Mouse (Mus musculus) monocyte, adult 5-6 weeks (primary cell): Measurements from ENCODE around the gene Dnajb12. TPM values are rescaled to one million over a fixed set of nuclear protein-coding genes. Genes with fewer than 3 reads are reported as not detected.

Experiments
- ATAC-seq: fragments of 153-309, 156-312 bp; replicated peaks from 2 replicates; pipeline ENCODE4 v1.8.0; 2017; ENCODE audit warnings: mild to moderate bottlenecking; ENCODE audit not compliant: low TSS enrichment, insufficient number of reproducible peaks, severe bottlenecking, poor library complexity, low FRiP score
- total RNA-seq: library from RNA; stranded (forward); fragments of 200-1000, 200-491, 200-594 nt; gene quantifications from 3 replicates; pipeline ENCODE4 v1.2.3, GENCODE M21; 2017

Gene Dnajb12
- 29.6 to 41.9 TPM (median 30.0 TPM) in 3 replicates for total RNA-seq

DNA sequence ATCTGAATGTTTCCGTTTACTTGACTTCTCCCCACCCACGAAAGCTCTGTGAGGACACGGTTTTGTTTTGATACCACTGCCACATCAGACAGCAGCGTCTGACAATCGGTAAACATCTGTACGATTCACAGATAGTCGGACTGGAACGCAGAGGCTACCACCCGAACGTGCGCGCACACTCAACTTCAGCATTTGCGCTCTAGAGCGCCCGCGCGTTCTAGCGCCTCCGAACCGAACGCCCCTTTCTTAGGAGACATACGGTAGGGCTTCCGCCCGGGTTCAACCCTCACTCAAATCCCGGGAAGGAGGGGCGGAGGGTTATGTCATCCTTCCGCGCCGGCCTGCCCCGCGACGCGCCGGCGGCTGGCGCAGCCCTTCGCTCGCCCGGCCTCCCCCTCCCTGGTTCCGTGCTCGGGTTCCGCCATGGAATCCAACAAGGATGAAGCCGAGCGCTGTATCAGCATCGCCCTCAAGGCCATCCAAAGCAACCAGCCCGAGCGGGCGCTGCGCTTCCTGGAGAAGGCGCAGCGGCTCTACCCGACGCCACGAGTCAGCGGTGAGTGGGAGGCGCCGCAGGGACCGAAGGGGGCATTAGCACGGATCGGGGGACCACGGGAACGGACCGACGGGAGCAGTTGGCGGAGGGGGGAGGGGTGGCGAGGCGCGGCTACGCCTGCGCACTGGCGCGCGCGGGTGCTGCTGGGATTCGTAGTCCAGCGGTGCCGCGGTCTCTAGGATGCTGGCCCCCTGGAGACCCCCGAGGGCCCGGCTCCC, at the start of gene Dnajb12:
Dnajb12 (plus strand) TSS at position 302 of the 774 bp plus-strand sequence.
- peak; percentile 81 for ATAC-seq

- no peak for ATAC-seq
These were observed 49.5 kb upstream of the Dnajb12 start for GRCm38 (mm10) chr10:59829886-59830285.

DNA sequence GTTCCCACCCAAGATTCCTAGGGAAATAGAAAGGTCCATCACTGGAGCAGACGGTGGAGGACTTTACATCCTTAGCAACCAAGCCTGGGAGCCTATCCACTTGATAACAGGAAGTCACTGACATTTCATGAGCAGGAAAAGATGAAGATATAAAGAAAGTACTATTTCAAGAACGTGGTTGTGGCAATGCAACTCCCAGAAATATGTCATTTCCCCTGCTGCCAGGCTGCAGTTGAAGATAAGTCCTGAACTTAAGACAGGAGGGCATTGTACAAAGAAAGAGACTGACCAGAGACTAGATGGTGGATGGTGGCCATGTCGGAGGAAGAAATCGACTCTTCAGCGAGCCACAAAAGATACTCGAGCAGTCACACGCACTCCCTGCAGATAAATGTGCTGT, 47.4 kb upstream of the Dnajb12 start:
- no peak for ATAC-seq

GRCm38 (mm10) chr10:59835301-59836155, 43.8 kb upstream of the Dnajb12 start:
- no peak for ATAC-seq

GRCm38 (mm10) chr10:59837490-59837889, 41.9 kb upstream of the Dnajb12 start:
- ATAC-seq = no peak

GRCm38 (mm10) chr10:59841434-59841833, 37.9 kb upstream of the Dnajb12 start:
- ATAC-seq = no peak

DNA sequence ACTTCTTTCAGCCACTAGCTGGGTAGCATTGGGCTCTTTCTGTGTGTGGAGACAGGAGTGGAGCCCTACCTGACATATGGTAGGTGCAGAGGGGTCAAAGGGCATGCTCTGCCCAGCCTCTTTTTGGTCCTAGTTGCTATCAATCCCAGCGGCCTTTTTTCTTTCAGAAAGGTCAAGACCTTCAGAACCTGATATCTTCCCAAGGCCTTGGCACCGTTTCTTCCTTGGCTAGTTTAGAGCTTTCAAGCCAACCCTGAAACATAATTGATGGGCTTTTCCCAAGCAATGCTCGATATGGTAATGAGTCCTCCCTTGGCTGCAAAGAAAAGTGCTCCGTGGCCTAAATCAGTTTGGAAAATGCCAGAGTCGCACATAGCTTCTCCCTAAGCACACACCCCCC, 36.2 kb upstream of the Dnajb12 start:
- ATAC-seq = no peak

DNA sequence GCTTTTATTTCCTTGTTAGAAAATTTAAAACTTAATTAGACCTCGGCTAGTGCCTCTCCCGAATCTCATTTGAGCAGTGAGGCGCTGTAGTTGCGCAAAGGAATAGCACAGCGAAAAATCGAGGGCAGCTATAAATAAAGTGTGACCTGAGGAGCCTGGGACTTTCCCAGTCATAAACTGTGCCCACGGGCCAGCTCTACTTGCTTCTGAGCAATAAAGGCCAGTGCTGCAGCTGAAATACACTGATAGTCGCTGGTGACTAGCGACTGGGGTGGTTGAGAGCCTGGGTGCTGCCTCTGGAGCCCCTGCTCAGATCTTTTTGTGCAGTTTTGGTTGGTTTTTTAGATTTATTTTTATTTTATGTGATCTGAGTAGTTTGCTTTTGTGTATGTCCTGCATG, 34.7 kb upstream of the Dnajb12 start:
- ATAC-seq = no peak

GRCm38 (mm10) chr10:59846416-59846815, 32.9 kb upstream of the Dnajb12 start:
- ATAC-seq = no peak

GRCm38 (mm10) chr10:59848079-59848877, 31.1 kb upstream of the Dnajb12 start:
- ATAC-seq = no peak

- ATAC-seq = no peak
These were observed 30.4 kb upstream of the Dnajb12 start for GRCm38 (mm10) chr10:59848953-59849352.

GRCm38 (mm10) chr10:59849371-59849770, 30.0 kb upstream of the Dnajb12 start:
- no peak for ATAC-seq

DNA sequence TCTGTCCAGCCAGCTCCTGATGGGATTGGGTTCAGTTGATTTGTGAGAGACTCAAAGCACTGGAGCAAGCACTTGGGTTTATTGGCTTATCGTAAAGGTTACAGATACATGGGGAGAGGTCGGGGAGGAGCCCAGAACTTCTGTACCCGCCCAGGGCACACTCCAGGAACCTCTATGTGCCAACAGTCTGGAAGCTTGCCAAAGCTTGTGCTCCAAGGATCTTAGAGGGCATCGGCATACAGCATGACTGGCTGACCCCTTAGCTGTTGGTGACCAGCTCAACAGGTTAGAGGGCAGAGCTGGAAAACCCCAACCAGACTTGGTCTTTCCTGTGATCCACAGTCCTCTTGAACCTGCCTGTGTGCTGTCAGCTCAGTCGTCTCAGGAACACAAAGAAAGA, 22.2 kb upstream of the Dnajb12 start:
- ATAC-seq = no peak

DNA sequence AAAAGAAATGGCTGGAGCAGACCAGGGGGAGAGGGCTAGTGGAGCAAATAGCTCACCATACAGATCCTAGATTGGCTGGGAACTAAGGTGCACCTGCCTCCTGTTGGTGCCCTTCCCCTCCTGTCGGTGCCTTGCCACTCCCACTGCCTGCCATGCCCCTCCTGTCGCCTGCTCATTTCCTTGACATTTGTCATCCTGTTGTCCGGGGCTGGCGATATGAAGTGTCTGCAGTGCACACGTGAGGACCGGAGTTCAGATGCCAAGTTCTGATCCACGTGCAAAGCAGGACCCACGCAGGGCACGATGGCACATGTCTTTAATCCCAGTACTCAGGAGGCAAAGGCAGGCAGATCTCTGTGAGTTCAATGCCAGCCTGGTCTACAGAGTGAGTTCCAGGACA, 18.7 kb upstream of the Dnajb12 start:
- no peak for ATAC-seq

DNA sequence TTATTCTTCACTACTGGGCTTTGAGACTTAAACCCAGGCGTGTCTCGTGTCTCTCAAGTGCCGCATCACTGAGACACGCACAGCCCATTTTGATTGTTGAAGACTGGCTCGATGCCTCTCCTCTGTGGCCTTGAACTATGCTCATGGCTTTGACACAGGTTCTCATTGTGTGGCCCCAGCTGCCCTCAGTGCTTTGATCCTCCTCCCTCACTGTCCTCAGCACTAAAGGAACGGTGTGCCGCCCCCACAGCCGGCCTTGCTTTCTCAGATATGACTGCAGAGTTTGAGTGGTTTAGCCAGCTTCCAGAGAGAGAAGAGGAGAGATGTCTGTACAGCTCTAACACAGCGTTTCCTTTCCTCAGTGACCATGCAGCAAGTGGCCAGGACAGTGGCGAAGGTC, 18.2 kb upstream of the Dnajb12 start:
- no peak for ATAC-seq

DNA sequence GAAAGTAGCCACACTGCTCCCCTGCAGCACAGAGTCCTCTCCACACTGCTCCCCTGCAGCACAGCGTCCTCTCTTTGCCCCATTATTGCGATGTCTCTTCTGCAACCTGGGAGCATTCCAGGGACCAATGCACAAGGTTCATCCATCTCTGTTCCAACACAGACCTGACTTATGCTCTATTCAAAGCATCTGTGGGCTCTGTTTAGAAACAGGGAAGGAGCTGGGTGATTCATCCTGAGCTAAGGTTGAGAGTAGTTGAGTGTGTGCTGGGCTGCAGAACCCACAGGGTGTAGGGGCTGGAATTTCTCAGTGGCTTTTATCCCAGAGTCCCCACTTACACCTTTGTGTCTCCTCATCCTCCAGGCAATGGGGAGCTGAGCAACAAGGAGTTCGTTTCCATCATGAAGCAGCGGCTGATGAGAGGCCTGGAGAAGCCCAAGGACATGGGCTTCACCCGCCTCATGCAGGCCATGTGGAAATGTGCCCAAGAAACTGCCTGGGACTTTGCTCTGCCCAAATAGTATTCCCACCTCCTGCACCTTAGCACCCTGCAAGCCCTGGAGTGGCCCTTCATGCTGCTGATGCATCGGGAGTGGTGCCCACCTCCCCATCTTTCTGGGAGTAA, 16.4 kb upstream of the Dnajb12 start:
- no peak for ATAC-seq

- ATAC-seq = no peak
These were observed 15.7 kb upstream of the Dnajb12 start for GRCm38 (mm10) chr10:59863620-59864019.

DNA sequence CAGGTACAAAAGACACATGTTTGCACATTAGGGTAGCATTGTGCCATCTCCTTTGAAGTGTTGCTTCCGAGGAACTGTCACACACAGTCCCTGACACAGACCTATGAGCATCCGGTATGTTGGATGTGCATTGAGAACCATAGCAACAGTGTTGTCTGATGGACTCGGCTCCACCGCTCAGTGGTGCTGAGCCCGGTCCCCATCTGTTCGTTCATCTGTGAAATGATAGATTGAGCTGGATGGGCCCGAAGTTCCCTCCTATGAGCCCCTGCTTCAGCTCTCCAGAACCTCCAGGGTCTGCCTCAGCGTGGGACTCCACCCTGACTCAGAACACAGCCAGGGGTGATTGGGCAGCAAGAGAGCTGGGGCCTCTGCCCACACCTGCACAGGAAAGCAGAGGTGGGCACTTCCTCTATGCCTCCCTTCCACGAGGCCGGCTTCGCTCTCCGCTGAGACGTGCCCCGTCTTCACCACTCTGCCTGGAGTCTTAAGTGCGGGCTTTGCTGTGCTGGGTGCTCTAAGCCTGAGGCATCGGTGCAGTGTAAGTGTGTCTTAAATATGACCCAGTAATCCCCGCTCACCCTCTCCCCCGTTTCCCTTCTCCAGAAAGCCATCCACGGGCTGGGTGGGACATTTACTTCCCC, 15.0 kb upstream of the Dnajb12 start:
- ATAC-seq = no peak
